Mouse (Mus musculus) embryonic fibroblast, embryonic 13.5 days (primary cell): Measurements from ENCODE around the gene Acads. TPM values are rescaled to one million over a fixed set of nuclear protein-coding genes. Genes with fewer than 3 reads are reported as not detected.
"Not testable (repeated sequence)": the region's sequence is repeated elsewhere in the genome, so short reads cannot be mapped to it uniquely, and the experiment has no call there.

Experiments
- H3K27ac ChIP-seq: 2 replicates; pipeline ENCODE4 v1.5.1; 2012; ENCODE audit warnings: low read length, control low read depth, inconsistent platforms; ENCODE audit not compliant: insufficient read depth
- H3K4me1 ChIP-seq: 2 replicates; pipeline ENCODE4 v1.6.1; 2011; ENCODE audit warnings: low read length; ENCODE audit not compliant: control insufficient read depth, insufficient read depth
- H3K4me3 ChIP-seq: 2 replicates; pipeline ENCODE4 v1.5.1; 2011; ENCODE audit warnings: mild to moderate bottlenecking, control low read depth, low read length; ENCODE audit not compliant: insufficient read depth
- CTCF ChIP-seq: IDR thresholded peaks from 2 replicates; pipeline ENCODE4 v1.5.1; 2011; ENCODE audit warnings: mild to moderate bottlenecking, control low read depth, low read length, moderate library complexity, borderline replicate concordance; ENCODE audit not compliant: insufficient read depth
- POLR2A ChIP-seq: IDR thresholded peaks from 2 replicates; pipeline ENCODE4 v1.6.1; 2011; ENCODE audit warnings: low read depth, mild to moderate bottlenecking, control low read depth, low read length, moderate library complexity
- polyA plus RNA-seq: library from polyadenylated mRNA; stranded (reverse); fragments of >200 nt; gene quantifications from 2 replicates; pipeline ENCODE4 v1.2.4, GENCODE M21; 2011; ENCODE audit warnings: low read depth; ENCODE audit not compliant: missing spikeins, insufficient read length

The Acads gene
- polyA plus RNA-seq, 1 experiment = 23.8 TPM

DNA sequence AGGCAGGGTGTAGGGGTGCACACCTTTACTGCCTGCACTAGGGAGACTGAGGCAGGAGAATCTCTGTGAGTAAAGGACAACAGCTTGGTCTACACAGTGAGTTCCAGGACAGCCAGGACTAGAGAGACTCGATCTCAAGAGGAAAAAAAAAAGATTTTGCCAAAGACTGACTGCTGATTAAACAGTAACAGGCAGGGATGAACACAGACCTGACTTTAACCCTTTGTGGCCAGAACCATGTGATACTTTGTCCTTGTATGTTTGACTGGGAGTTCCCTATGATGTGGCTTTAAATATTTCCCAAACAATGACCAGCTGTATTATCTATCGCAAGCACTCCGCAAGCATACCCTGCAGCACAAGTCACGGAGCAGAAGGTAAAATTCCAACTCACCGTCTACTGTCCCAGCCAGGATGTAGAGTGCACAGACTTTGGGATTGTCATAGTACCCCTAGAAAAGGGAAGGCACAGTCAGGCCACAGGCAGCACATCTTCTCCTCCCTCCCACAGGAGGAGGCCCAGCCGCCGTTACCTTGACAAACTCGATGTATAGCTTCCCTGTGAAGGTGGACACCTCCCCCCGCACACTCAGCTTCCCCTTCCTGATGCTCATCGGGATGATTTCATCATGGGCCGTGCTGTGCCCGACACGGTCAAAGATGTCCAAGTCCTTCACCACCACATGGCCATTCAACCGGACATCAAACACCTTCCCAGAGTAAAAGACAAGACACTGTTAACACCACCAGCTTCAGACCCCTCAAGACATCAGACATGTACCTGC, 30.7 kb upstream of the Acads start:
- Histone ChIP-seq H3K4me3 (no peak overlapping the region), H3K4me1 (peaks cover 9% of the 10 kb centered on the region), H3K27ac (no peak overlapping the region)
- TF ChIP-seq POLR2A = no peak

DNA sequence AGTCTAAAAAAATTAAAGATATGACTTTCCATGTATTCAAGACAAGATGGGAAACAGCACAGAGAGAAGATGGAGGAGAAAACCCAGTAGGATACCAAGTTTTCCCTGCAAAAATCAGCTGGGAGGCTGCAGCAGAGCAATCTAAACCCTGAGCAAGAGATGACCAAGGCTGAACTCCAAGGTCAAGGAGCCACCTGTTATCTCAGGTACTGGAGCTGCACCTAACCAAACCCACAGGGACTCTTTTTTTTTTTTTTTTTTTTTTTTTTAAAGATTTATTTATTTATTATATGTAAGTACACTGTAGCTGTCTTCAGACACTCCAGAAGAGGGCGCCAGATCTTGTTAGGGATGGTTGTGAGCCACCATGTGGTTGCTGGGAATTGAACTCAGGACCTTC, 29.7 kb upstream of the Acads start:
- H3K4me1 ChIP-seq, H3K4me3 ChIP-seq, H3K27ac ChIP-seq: not testable (repeated sequence)

DNA sequence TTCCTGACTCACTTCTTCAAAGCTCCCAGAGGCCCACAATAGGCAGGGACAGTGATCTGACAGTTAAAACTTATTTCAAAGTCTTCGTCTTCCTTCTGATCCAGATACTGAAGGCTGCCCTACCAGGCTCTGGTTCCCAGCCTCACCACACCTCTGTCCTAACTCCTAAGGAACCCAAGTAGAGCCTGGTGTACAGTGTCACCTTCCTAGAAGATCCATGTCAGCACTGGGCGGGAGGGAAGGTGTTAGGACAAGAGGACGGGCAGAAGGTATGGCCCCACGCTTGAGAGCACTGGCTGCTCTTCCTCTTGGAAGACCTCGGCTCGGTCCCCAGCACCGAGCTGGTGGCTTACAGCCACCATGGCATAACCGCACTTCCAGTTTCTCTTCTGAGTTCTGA, 29.2 kb upstream of the Acads start:
- peaks cover 6% of the 10 kb centered on the region for H3K4me1 ChIP-seq
- H3K4me3 ChIP-seq = no peak overlapping the region
- TF ChIP-seq CTCF (no peak), POLR2A (no peak)
- no peak overlapping the region for H3K27ac ChIP-seq

DNA sequence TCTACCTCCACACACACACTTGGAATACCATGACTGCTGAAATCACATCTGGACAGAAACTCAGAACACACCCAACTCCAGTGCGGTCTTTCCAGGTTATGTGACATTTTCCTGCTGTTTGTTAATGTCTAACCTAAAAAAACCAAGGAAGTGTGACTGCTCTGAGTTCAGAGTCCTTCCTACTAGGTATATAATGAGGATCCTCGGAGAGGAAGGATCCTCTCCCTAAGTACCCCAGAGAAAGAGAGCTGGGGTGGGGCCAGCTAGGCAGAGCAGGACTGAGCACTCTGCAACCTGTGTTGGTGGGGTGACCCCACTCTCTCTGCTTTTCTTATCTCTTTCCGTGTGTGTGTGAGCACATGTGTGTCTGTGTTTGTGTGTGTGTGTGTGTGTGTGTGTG, 28.2 kb upstream of the Acads start:
- no peak overlapping the region for H3K4me3 ChIP-seq
- TF ChIP-seq POLR2A (no peak), CTCF (no peak)
- no peak overlapping the region for H3K27ac ChIP-seq
- peaks cover under 1% of the 10 kb centered on the region; the same call in 1 of the 2 replicates for H3K4me1 ChIP-seq

DNA sequence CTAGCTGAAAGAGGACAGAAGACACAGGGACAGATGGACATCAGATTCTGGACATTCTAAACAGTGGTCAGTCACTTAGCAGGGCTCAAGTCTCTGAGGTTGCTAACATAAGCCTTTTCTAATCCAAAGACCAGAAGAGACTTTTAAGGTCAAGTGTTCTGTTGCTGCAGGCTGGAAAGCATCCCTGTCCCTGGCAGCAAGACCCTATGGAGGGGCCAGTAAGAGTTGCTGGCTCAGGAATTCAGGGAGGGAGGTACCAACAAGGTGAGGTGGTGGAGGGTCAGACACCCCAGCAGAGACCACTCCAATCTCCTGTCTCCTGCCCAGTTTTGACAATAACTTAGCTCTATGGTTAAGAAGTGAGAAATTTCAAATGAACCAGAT, 27.6 kb upstream of the Acads start:
- Histone ChIP-seq H3K4me1 (no peaks in the 10 kb centered on the region), H3K27ac (no peak overlapping the region), H3K4me3 (no peak overlapping the region)
- TF ChIP-seq POLR2A (no peak), CTCF (no peak)

DNA sequence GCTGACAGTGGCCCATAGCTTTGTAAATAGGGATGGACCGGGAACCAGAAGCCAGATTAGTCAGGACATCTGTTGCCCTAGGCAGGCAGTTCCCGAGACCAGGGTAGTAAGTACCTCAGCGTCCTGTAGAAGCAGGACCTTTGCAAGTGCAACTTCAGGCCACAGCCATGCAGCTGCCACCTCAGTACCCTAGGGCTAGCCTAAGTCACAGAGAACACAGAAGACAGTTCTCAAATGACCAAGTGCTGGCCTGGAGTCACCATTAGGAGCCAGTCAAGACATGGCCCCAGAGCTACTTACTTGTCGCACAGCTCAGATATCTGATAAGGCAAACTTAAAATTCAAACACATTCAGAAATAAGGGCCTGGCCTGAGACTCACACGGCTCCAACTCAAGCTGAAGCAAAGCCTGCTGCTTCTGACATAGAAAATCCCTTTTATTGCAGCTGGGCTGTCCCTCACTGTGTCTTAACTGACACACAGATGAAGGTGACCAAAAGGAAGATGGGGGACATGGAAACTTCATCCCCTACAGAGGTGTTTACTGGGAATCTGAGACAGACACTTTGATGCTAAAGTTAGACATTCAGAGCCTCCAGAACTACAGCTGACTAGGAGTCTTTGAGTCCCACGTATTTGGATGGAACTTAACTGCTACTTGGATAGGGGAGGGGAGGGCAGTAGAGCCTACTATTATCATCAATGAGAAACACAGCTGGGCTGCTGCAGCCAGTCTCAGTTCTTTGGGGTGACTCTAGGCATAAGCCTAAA, 27.0 kb upstream of the Acads start:
- TF ChIP-seq CTCF (no peak), POLR2A (no peak)
- no peak overlapping the region for H3K4me3 ChIP-seq
- no peak overlapping the region for H3K27ac ChIP-seq
- H3K4me1 ChIP-seq = no peaks in the 10 kb centered on the region

DNA sequence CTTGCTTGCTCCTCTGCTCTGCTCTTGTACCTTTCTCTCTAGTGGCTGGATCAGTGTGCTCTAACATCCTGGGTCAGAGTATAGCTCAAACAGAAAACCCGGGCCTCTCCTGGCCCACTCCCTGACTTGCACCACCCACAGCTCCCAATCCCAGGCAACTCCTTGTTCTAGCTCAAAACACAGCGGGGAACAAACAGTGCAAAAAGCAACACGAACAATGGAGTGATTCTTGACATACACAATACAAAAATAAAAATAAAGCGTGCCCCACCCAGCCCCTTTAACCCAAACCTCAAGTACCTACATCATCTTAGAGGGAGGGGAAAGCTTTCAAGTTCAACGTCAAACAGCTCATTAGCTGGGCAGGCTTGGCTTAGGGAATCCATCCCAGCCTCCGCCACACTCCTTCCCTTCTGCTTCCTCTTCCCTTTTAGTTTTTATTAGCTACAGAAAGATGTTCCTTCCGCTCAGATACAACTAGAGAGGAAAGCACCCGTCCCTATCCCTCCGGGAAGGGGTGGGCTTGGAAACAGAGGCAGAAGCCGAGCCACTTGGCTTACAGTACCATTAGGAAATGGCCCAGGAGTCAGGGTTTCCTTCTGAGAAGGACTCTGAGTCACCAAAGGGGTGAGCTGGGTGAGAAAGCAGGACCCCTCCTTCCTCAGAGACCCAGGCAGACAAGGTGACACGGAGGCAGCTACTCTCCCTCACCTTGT, 26.3 kb upstream of the Acads start:
- Histone ChIP-seq H3K27ac (no peak overlapping the region), H3K4me1 (no peaks in the 10 kb centered on the region), H3K4me3 (no peak overlapping the region)
- TF ChIP-seq POLR2A (no peak), CTCF (no peak)

DNA sequence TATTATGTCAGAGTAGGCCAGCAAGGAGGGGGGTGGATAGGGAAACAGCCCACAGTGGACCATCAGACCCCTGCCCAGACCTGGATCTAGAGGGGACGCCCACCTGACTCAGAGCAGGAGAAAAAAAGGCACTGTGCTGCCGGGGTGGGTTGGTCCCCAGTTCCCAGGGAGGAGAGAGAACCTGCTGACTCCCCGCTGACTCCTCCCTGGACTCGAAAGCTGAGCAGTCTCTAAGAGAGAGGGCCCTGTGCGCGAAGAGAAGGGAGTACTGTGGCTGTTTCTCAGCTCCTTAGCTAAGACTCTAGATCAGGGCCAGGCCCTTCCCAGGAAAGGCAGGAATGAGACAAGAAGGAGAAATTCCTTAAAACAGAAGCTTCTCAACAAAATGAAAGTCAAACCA, 25.3 kb upstream of the Acads start:
- Histone ChIP-seq H3K4me1 (no peaks in the 10 kb centered on the region), H3K27ac (no peak overlapping the region), H3K4me3 (no peak overlapping the region)
- no peak for TF ChIP-seq CTCF
- TF ChIP-seq POLR2A = no peak

DNA sequence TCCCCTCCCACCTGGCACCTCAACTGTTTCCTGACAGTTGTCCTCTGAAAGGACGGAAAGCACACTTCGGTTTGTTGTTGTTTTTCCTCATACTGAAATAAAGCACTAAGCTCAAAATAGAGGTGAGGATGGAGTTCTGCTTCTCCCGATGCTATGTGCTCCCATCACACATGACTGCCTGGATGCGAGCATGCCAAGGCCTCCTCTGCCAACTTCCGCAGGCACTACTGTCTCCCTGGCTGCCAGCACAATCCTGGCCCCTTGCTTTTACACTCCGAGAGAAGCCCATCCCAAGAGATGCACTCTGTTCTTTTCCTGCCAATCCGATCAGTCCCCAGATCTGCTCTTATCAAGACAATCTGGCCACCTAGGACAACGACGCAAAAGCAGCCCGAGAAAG, 24.4 kb upstream of the Acads start:
- Histone ChIP-seq H3K4me3 (no peak overlapping the region), H3K27ac (no peak overlapping the region), H3K4me1 (no peaks in the 10 kb centered on the region)
- TF ChIP-seq CTCF (no peak), POLR2A (no peak)

DNA sequence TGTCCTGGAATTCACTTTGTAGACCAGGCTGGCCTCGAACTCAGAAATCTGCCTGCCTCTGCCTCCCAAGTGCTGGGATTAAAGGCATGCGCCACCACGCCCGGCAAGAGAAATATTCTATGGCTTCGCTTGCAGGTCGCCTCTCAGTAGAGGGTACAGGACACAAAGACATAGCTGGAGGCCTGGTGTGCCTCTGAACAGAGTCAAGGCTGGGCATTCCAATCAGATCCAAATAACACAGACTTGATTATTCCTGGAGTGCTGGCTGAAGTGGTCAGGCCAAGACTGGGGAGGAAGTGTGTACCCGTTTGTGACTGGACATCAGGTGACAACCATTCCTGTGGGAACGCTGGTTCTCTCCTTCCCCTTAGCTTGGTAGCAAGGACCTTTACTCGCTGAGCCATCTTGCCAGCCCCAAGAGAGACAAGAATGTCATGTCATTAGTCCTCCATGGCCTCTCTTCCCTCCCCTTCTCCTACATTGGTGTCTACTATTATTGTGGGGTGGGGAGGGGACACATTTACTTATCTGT, 23.1 kb upstream of the Acads start:
- Histone ChIP-seq H3K4me1 (no peaks in the 10 kb centered on the region), H3K4me3 (no peak overlapping the region), H3K27ac (no peak overlapping the region)
- TF ChIP-seq CTCF (no peak), POLR2A (no peak)
